Mouse (Mus musculus): ENCODE data around the gene Atrn.

DNA sequence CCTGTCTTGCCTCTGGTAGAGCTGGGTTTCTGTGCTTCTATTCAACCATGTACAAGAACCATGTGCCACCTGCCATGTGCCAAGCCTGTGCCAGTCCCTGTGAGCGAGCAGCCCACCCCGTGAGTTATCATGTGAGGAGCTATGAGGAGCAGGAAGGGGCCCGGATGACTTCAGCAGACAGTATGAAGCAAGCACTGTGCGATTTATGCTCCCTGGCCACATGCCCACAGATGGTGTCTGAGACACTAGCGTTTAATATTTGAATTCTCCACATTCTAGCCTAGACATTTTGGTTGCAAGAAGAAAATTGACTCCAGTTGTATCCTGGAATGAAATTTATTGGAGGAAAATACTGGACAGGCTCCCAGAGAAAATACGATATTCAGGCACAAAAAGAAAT lies 161.2 kb downstream of the Atrn start:
- TF ChIP-seq CTCF (IDR thresholded peaks at IDR 0.05; ENCODE audit: borderline replicate concordance, extremely low read depth, insufficient read depth, insufficient read length): no peak
- TF ChIP-seq POLR2A (IDR thresholded peaks at IDR 0.05; ENCODE audit: borderline replicate concordance, extremely low read depth, insufficient read depth, insufficient read length, poor library complexity, severe bottlenecking): no peak

Measured in brain, embryonic 14.5 days (tissue).